Mouse (Mus musculus) heart, embryonic 11.5 days (tissue): ENCODE measurements at regions not wholly inside any gene's neighbourhood (a gene's known extent, or its start where the extent isn't known, plus 50 kb on each side); places are given as distances from the start of the nearest gene placed in this dataset.

Source experiments
- ATAC-seq: fragments of 200-750 bp; cut with Nextera tagmentation; replicated peaks from 2 replicates; pipeline ENCODE4 v1.8.0; 2017; ENCODE audit warnings: moderate library complexity; ENCODE audit not compliant: insufficient number of reproducible peaks, low FRiP score, low TSS enrichment
- H3K27ac ChIP-seq: fragments of 300-500 bp; sonication (generic); 2 replicates; pipeline ENCODE4 v1.5.1; 2014; ENCODE audit warnings: mild to moderate bottlenecking, low read depth, low read length
- H3K27me3 ChIP-seq: fragments of 300-500 bp; sonication (generic); 2 replicates; pipeline ENCODE4 v1.6.1; 2014; ENCODE audit warnings: mild to moderate bottlenecking, low read length, mixed read lengths; ENCODE audit not compliant: control insufficient read depth, insufficient read depth
- H3K36me3 ChIP-seq: fragments of 300-500 bp; sonication (generic); 2 replicates; pipeline ENCODE4 v1.6.1; 2014; ENCODE audit warnings: mild to moderate bottlenecking, low read length, moderate library complexity, mixed read lengths; ENCODE audit not compliant: control insufficient read depth, insufficient read depth
- H3K4me1 ChIP-seq: fragments of 300-500 bp; sonication (generic); 2 replicates; pipeline ENCODE4 v1.6.1; 2014; ENCODE audit warnings: low read length; ENCODE audit not compliant: control insufficient read depth, insufficient read depth
- H3K4me2 ChIP-seq: fragments of 300-500 bp; sonication (generic); 2 replicates; pipeline ENCODE4 v1.6.1; 2014; ENCODE audit warnings: mild to moderate bottlenecking, moderate library complexity
- H3K4me3 ChIP-seq: fragments of 300-500 bp; sonication (generic); 2 replicates; pipeline ENCODE4 v1.5.1; 2014; ENCODE audit warnings: low read depth, low read length
- H3K9ac ChIP-seq: fragments of 300-500 bp; sonication (generic); 2 replicates; pipeline ENCODE4 v1.6.1; 2014; ENCODE audit warnings: mild to moderate bottlenecking, low read depth, low read length, moderate library complexity
- H3K9me3 ChIP-seq: fragments of 300-500 bp; sonication (generic); replicated peaks from 2 replicates; pipeline ENCODE4 v1.6.1; 2016; ENCODE audit warnings: low read length; ENCODE audit not compliant: control insufficient read depth
- WGBS: fragments of 180-500 bp; shearing (Covaris S2); extraction: QIAGEN DNeasy Blood & Tissue Kit; methylation state at CpG from one replicate; pipeline ENCODE4 v1.1.7; 2014; ENCODE audit not compliant: insufficient replicate concordance; 5-methylcytosine and 5-hydroxymethylcytosine counted together

DNA sequence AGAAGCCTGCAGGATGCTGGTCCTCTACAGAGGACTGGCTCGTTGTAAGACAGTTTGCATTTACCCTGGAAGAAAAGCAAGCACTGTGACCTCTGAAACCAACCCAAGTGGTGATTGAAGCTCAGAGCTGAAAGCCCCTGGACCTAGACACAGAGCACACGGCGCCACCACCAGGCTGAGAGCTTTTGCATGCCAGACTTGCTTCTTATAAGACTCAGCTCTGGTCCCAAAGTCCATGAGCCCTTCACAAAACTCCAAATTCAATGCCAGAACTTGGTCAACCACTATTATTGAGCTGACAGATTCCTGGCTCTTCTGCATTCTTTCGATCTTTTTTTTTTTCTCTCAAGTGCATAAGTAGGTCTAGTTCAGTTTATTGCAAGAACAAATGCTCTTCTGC is 164.6 kb upstream of the Sfrp2 start:
- Histone ChIP-seq H3K27me3 (no peaks in the 10 kb centered on the region), H3K4me2 (no peak overlapping the region), H3K9ac (no peak overlapping the region), H3K27ac (no peak overlapping the region), H3K4me1 (no peaks in the 10 kb centered on the region), H3K4me3 (no peak overlapping the region), H3K9me3 (no peaks in the 10 kb centered on the region), H3K36me3 (no peaks in the 10 kb centered on the region)
- no peak for ATAC-seq
- WGBS: 75% methylated on average over 4 of the region's 4 CpGs

DNA sequence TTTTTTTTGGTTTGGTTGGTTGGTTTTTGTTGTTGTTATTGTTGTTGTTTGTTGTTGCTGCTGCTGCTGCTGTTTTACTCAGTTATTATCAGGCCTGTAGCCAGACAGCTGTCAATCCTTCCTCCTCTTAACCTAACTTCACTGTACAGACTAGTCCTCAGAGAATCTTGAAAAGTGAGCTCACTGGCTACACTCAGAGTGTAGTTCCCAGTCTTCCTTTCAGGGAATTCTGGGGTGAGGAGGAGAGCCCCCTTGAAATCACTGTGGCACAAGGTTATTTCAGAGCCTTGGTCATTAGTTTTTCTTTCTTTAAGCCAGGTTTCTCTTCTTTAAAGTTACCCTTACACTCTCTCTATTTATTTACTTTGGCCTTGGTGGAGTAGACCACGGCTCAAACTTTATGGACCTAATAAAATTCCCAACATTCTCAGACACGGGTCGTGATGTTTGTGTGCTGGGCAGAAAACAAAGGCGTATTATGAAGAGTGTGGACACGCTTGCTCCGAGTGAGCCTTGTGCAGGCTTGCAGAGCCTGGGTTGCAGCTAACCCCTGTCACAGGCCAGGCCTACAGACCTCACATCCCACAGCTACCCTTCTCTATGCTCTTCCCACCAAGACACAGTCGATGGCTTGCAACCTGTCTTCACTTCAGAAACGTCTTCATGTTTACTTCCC is 156.9 kb upstream of the Sfrp2 start:
- no peak overlapping the region for H3K9ac ChIP-seq
- no peaks in the 10 kb centered on the region for H3K27me3 ChIP-seq
- no peak overlapping the region for H3K27ac ChIP-seq
- no peaks in the 10 kb centered on the region for H3K4me1 ChIP-seq
- no peak overlapping the region for H3K4me2 ChIP-seq
- H3K4me3 ChIP-seq: no peak overlapping the region
- no peaks in the 10 kb centered on the region for H3K9me3 ChIP-seq
- WGBS: 72% methylated on average over 8 of the region's 8 CpGs
- no peak for ATAC-seq
- no peaks in the 10 kb centered on the region for H3K36me3 ChIP-seq

DNA sequence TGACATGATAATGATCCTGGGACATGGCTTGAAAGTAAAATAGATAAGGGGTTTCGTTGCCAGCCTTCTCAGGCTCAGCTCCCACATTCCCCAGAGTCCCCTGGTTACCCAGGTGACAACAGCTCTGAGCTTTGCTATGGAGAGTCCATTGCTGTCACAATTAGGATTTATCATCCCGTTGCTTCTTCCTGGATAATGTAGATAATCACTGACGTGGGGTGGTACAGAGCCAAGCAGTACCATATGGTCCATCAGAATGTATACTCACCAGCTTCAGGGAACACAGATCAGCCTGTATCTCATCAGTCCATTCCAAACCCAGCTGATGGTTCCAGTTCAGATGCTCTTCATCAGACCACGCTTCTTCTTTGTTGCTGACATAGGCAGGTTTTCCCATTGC is 145.7 kb upstream of the Sfrp2 start:
- H3K9me3 ChIP-seq: no peaks in the 10 kb centered on the region
- no peak for ATAC-seq
- H3K27ac ChIP-seq: no peak overlapping the region
- H3K27me3 ChIP-seq: no peaks in the 10 kb centered on the region
- no peak overlapping the region for H3K9ac ChIP-seq
- no peak overlapping the region for H3K4me3 ChIP-seq
- no peaks in the 10 kb centered on the region for H3K36me3 ChIP-seq
- WGBS: 73% methylated on average over 4 of the region's 4 CpGs
- H3K4me1 ChIP-seq: no peaks in the 10 kb centered on the region
- H3K4me2 ChIP-seq: no peak overlapping the region

DNA sequence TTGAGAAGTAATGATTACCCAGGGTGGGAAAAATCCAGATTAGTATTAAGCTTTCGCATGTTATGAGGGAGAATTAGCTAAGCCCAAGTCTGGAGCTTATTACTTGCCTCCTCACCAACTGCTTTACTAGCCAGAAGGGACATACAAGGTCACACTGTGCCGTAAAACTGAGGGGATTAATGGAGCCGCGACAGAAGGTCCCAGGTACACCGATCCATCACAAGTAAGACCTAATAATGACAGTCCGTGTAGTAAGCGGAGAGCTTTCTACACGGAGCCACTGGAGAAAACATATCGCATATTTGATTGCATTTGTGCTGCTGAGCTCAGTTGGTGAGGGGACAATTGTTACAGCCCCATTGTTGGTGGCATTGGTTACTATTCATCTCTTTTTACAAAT is 133.1 kb upstream of the Sfrp2 start:
- WGBS: 84% methylated on average over 9 of the region's 9 CpGs
- no peak for ATAC-seq
- Histone ChIP-seq H3K27ac (no peak overlapping the region), H3K27me3 (no peaks in the 10 kb centered on the region), H3K9ac (no peak overlapping the region), H3K4me3 (no peak overlapping the region), H3K36me3 (no peaks in the 10 kb centered on the region), H3K4me1 (no peaks in the 10 kb centered on the region), H3K9me3 (no peaks in the 10 kb centered on the region), H3K4me2 (no peak overlapping the region)

DNA sequence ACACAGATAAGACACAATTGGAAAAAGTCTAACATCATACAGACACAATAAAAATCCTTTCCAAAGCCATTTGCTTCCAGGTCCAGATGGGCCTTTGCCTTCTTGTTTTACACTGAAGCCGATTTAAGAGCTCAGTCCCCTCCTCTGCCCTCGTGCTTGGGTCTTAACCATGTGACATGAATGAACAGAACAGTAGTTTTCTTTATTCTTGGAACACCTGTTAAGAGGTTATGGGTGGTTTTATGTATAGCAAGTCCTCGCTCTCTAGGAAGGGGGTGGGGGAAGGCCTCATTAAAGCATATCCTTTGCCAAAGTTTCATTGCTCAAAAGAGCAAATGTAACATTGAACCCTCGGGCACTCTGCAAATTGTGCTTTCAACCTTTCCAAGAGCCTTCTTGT is 125.7 kb upstream of the Sfrp2 start:
- H3K4me1 ChIP-seq: no peaks in the 10 kb centered on the region
- ATAC-seq: no peak
- no peak overlapping the region for H3K4me3 ChIP-seq
- no peaks in the 10 kb centered on the region for H3K36me3 ChIP-seq
- H3K27ac ChIP-seq: no peak overlapping the region
- no peaks in the 10 kb centered on the region for H3K9me3 ChIP-seq
- H3K9ac ChIP-seq: no peak overlapping the region
- no peak overlapping the region for H3K4me2 ChIP-seq
- 77% methylated on average over 4 of the region's 4 CpGs for WGBS
- no peaks in the 10 kb centered on the region for H3K27me3 ChIP-seq

DNA sequence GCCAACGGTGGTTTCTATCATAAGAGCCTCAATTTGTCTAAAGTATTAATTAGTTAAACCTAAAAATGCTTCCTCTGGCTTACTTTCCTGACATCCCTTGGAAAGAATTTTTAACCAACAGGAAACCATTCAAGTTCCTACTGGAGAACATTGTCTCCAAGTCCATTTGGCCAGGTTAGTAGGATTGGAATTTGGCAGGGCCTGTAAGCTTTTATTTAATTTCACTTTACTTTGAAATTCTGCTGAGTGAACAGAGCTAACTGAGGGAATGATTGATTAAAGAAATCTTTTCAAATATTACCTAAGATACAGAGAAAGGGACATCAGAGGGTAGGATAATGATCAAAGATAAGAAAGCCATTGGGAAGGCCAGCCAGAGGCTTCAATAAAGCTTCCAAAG is 102.4 kb upstream of the Sfrp2 start:
- no peaks in the 10 kb centered on the region for H3K9me3 ChIP-seq
- 82% methylated on average over 1 of the region's 1 CpGs for WGBS

DNA sequence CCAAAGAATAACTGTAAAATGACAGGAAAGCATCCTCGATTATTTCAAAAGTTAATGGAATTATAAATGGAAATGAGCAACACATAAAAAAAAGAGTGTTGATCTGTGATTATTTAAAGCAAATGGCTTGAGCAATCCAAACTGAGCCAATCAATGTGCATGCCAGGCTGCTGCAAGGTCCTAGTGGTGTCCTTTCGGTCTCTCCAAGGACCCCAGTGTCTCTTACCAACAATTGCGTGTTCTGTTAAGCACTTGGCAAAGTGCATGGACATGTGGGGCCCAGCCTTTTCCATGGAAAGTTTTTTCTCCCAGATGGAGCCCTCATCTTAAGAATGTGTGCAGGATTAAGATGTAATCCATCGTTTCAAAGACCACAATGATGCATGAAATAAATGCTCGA is 90.0 kb upstream of the Sfrp2 start:
- no peak overlapping the region for H3K4me2 ChIP-seq
- H3K36me3 ChIP-seq: no peaks in the 10 kb centered on the region
- H3K27ac ChIP-seq: no peak overlapping the region
- ATAC-seq: no peak
- H3K4me3 ChIP-seq: no peak overlapping the region
- no peak overlapping the region for H3K9ac ChIP-seq
- H3K9me3 ChIP-seq: no peaks in the 10 kb centered on the region
- WGBS: 87% methylated on average over 5 of the region's 5 CpGs
- H3K4me1 ChIP-seq: no peaks in the 10 kb centered on the region
- no peaks in the 10 kb centered on the region for H3K27me3 ChIP-seq

More for the DNA sequence above, 102.4 kb upstream of the Sfrp2 start:
- Histone ChIP-seq H3K4me3 (no peak overlapping the region), H3K4me1 (no peaks in the 10 kb centered on the region), H3K9ac (no peak overlapping the region), H3K36me3 (no peaks in the 10 kb centered on the region), H3K4me2 (no peak overlapping the region), H3K27me3 (no peaks in the 10 kb centered on the region), H3K27ac (no peak overlapping the region)
- no peak for ATAC-seq

DNA sequence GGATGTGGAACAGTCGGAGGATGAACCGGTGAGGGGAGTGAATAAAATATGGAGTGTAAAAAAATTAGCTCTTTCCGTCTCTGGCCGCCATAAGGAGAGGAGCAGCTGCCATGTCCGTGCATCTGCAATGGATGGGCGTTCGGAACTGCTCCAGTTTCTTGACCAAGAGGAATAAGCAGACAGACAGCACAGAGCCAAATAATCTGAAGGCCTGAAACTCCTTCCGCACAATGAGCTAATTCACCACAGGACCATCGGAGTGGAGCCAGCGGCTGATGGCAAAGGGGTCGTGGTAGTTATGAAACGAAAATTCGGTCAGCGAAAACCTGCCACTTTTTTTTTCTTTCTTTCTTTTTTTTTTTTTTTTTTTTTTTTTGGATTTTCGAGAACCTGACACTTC is 79.5 kb upstream of the Sfrp2 start:
- Histone ChIP-seq H3K27me3 (no peaks in the 10 kb centered on the region), H3K4me2 (no peak overlapping the region), H3K4me3 (no peak overlapping the region), H3K27ac (no peak overlapping the region), H3K4me1 (no peaks in the 10 kb centered on the region), H3K36me3 (no peaks in the 10 kb centered on the region), H3K9me3 (no peaks in the 10 kb centered on the region), H3K9ac (no peak overlapping the region)
- ATAC-seq: no peak
- WGBS: 93% methylated on average over 15 of the region's 15 CpGs

DNA sequence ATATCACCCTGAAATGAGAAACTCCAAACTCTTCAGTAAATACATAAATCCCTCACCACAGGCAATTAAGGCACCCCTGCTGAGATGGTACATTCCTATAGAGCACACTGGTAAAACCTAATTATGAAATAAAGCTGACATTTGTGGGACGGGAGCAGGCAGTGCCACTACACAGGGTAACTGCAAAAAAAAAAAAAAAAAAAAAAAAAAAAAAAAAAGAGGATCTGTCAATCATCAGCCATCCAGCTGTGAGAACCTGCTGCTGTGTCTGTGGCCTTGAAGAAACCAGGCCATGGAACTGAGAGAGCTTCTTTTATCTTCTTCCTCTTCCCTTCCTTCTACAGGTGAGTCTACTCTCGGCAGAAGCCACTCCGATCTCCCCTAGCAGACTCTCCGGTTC is 78.6 kb upstream of the Sfrp2 start:
- no peak for ATAC-seq
- H3K9me3 ChIP-seq: no peaks in the 10 kb centered on the region
- 80% methylated on average over 4 of the region's 4 CpGs for WGBS

More for the DNA sequence above, 78.6 kb upstream of the Sfrp2 start:
- Histone ChIP-seq H3K27ac (no peak overlapping the region), H3K4me1 (no peaks in the 10 kb centered on the region), H3K4me2 (no peak overlapping the region), H3K36me3 (no peaks in the 10 kb centered on the region), H3K9ac (no peak overlapping the region), H3K27me3 (no peaks in the 10 kb centered on the region), H3K4me3 (no peak overlapping the region)
